Mouse (Mus musculus) embryonic facial prominence, embryonic 14.5 days (tissue): Measurements from ENCODE around the gene Fuz. TPM values are rescaled to one million over a fixed set of nuclear protein-coding genes. Genes with fewer than 3 reads are reported as not detected.
"Not testable (repeated sequence)": the region's sequence is repeated elsewhere in the genome, so short reads cannot be mapped to it uniquely, and the experiment has no call there.

Source experiments
- ATAC-seq: fragments of 200-750 bp; cut with Nextera tagmentation; 2 replicates; pipeline ENCODE4 v1.8.0; 2017; ENCODE audit warnings: low read depth, moderate number of reproducible peaks, moderate TSS enrichment
- DNase-seq: peaks from one replicate; pipeline ENCODE4 v3.0.0-alpha.2; 2015; ENCODE audit warnings: low spot score
- H3K27ac ChIP-seq: fragments of 300-500 bp; sonication (generic); replicated peaks from 2 replicates; pipeline ENCODE4 v1.5.1; 2014; ENCODE audit warnings: low read depth, mild to moderate bottlenecking, low read length, moderate library complexity
- H3K27me3 ChIP-seq: fragments of 300-500 bp; sonication (generic); replicated peaks from 2 replicates; pipeline ENCODE4 v1.6.1; 2014; ENCODE audit warnings: low read length; ENCODE audit not compliant: control insufficient read depth, insufficient read depth
- H3K36me3 ChIP-seq: fragments of 300-500 bp; sonication (generic); 2 replicates; pipeline ENCODE4 v1.6.1; 2014; ENCODE audit warnings: low read length, mixed read lengths; ENCODE audit not compliant: control insufficient read depth, insufficient read depth
- H3K4me1 ChIP-seq: fragments of 300-500 bp; sonication (generic); 2 replicates; pipeline ENCODE4 v1.6.1; 2014; ENCODE audit warnings: antibody characterized with exemption, low read length; ENCODE audit not compliant: control insufficient read depth, insufficient read depth
- H3K4me2 ChIP-seq: fragments of 300-500 bp; sonication (generic); 2 replicates; pipeline ENCODE4 v1.6.1; 2014; ENCODE audit warnings: low read depth, mild to moderate bottlenecking, low read length, moderate library complexity, mixed read lengths
- H3K4me3 ChIP-seq: fragments of 300-500 bp; sonication (generic); 2 replicates; pipeline ENCODE4 v1.5.1; 2014; ENCODE audit warnings: low read depth, mild to moderate bottlenecking, low read length
- H3K9ac ChIP-seq: fragments of 300-500 bp; sonication (generic); 2 replicates; pipeline ENCODE4 v1.6.1; 2014; ENCODE audit warnings: low read depth, mild to moderate bottlenecking, low read length, moderate library complexity, mixed read lengths
- H3K9me3 ChIP-seq: fragments of 300-500 bp; sonication (generic); 2 replicates; pipeline ENCODE4 v1.6.1; 2016; ENCODE audit warnings: low read length; ENCODE audit not compliant: control insufficient read depth
- WGBS: fragments of 180-500 bp; shearing (Covaris S2); extraction: QIAGEN DNeasy Blood & Tissue Kit; methylation state at CpG from one replicate; pipeline ENCODE4 v1.1.7; 2014; 5-methylcytosine and 5-hydroxymethylcytosine counted together
- polyA plus RNA-seq: library from polyadenylated mRNA; unstranded; fragments of >200 nt; fragmentation: Nextera tagmentation; extraction: Ambion mirVana; gene quantifications from 2 replicates; pipeline ENCODE4 v1.2.1, GENCODE M21; 2014

Gene Fuz
- polyA plus RNA-seq, 1 experiment from 2014 or later, result 16.9 TPM

GRCm38 (mm10) chr7:44870614-44871013 lies 25.3 kb upstream of the Fuz start:
- Histone ChIP-seq H3K4me1 (peaks cover 32% of the 10 kb centered on the region), H3K9me3 (no peaks in the 10 kb centered on the region), H3K9ac (peak overlapping the region; percentile 100), H3K27me3 (no peaks in the 10 kb centered on the region), H3K36me3 (peaks cover 15% of the 10 kb centered on the region), H3K27ac (peak overlapping the region; percentile 100), H3K4me3 (peak overlapping the region; percentile 100), H3K4me2 (peak overlapping the region; percentile 95)
- DNase-seq (no peak), ATAC-seq (no peak)
- WGBS, result 80% methylated on average over 6 of the region's 6 CpGs

GRCm38 (mm10) chr7:44871181-44871580 lies 24.7 kb upstream of the Fuz start:
- H3K9ac ChIP-seq, result no peak overlapping the region
- WGBS, result 89% methylated on average over 1 of the region's 1 CpGs
- no peak overlapping the region for H3K27ac ChIP-seq

GRCm38 (mm10) chr7:44871774-44872173 lies 24.1 kb upstream of the Fuz start:
- not testable (repeated sequence) for ATAC-seq, H3K4me2 ChIP-seq, H3K27me3 ChIP-seq, H3K9ac ChIP-seq, H3K4me3 ChIP-seq, H3K9me3 ChIP-seq, H3K27ac ChIP-seq, DNase-seq
- WGBS, result 89% methylated on average over 2 of the region's 2 CpGs
- H3K36me3 ChIP-seq, result peaks cover 12% of the 10 kb centered on the region
- peaks cover 20% of the 10 kb centered on the region for H3K4me1 ChIP-seq

More at GRCm38 (mm10) chr7:44871181-44871580, 24.7 kb upstream of the Fuz start:
- Histone ChIP-seq H3K4me1 (peaks cover 26% of the 10 kb centered on the region), H3K9me3 (no peaks in the 10 kb centered on the region), H3K4me2 (no peak overlapping the region), H3K36me3 (peaks cover 13% of the 10 kb centered on the region), H3K4me3 (no peak overlapping the region), H3K27me3 (no peaks in the 10 kb centered on the region)
- ATAC-seq (no peak), DNase-seq (no peak)

GRCm38 (mm10) chr7:44877833-44878232 lies 18.0 kb upstream of the Fuz start:
- H3K4me3 ChIP-seq, result no peak overlapping the region
- H3K27me3 ChIP-seq, result no peaks in the 10 kb centered on the region
- H3K36me3 ChIP-seq, result peaks cover 69% of the 10 kb centered on the region
- DNase-seq (no peak), ATAC-seq (no peak)
- no peak overlapping the region for H3K9ac ChIP-seq
- no peaks in the 10 kb centered on the region for H3K9me3 ChIP-seq
- WGBS, result 89% methylated on average over 14 of the region's 14 CpGs
- no peak overlapping the region for H3K4me2 ChIP-seq
- no peaks in the 10 kb centered on the region for H3K4me1 ChIP-seq
- no peak overlapping the region for H3K27ac ChIP-seq

- H3K9ac ChIP-seq, result no peak overlapping the region
- no peak overlapping the region for H3K4me2 ChIP-seq
- no peak overlapping the region for H3K27ac ChIP-seq
- peaks cover 85% of the 10 kb centered on the region for H3K36me3 ChIP-seq
- no peak overlapping the region for H3K4me3 ChIP-seq
- DNase-seq (no peak), ATAC-seq (no peak)
- 95% methylated on average over 3 of the region's 3 CpGs for WGBS
- no peaks in the 10 kb centered on the region for H3K4me1 ChIP-seq
- H3K27me3 ChIP-seq, result no peaks in the 10 kb centered on the region
- no peaks in the 10 kb centered on the region for H3K9me3 ChIP-seq
These were observed 12.8 kb upstream of the Fuz start for GRCm38 (mm10) chr7:44883036-44883435.

- H3K27ac ChIP-seq, result no peak overlapping the region
- no peak for ATAC-seq
- no peak overlapping the region for H3K4me3 ChIP-seq
- DNase-seq, result no peak
- no peak overlapping the region for H3K9ac ChIP-seq
- no peaks in the 10 kb centered on the region for H3K27me3 ChIP-seq
- WGBS, result 95% methylated on average over 5 of the region's 5 CpGs
- H3K4me2 ChIP-seq, result no peak overlapping the region
- no peaks in the 10 kb centered on the region for H3K9me3 ChIP-seq
- no peaks in the 10 kb centered on the region for H3K4me1 ChIP-seq
- H3K36me3 ChIP-seq, result peaks cover 85% of the 10 kb centered on the region
These were observed 11.2 kb upstream of the Fuz start for GRCm38 (mm10) chr7:44884637-44885036.

- H3K36me3 ChIP-seq, result peaks cover 74% of the 10 kb centered on the region
- ATAC-seq, result no peak
- DNase-seq, result no peak
- H3K27ac ChIP-seq, result no peak overlapping the region
- no peaks in the 10 kb centered on the region for H3K27me3 ChIP-seq
- WGBS, result 86% methylated on average over 7 of the region's 7 CpGs
- H3K4me2 ChIP-seq, result no peak overlapping the region
- H3K4me3 ChIP-seq, result no peak overlapping the region
- no peaks in the 10 kb centered on the region for H3K9me3 ChIP-seq
- H3K4me1 ChIP-seq, result peaks cover 13% of the 10 kb centered on the region
- 0 out of 2 replicates have a peak overlapping the region, but pooled peaks have one; percentile 25 for H3K9ac ChIP-seq
These were observed 8.9 kb upstream of the Fuz start for GRCm38 (mm10) chr7:44886964-44887363.

- no peaks in the 10 kb centered on the region for H3K27me3 ChIP-seq
- no peak for ATAC-seq
- WGBS, result 89% methylated on average over 12 of the region's 13 CpGs
These were observed 7.4 kb upstream of the Fuz start for GRCm38 (mm10) chr7:44888256-44889105.

GRCm38 (mm10) chr7:44890180-44890579 lies 5.7 kb upstream of the Fuz start:
- ATAC-seq, result no peak
- Histone ChIP-seq H3K4me2 (peak overlapping the region; percentile 95; the same call in 1 of the 2 replicates), H3K9me3 (no peaks in the 10 kb centered on the region), H3K9ac (0 out of 2 replicates have a peak overlapping the region, but pooled peaks have one; percentile 92), H3K4me3 (no peak overlapping the region), H3K4me1 (peaks cover 26% of the 10 kb centered on the region), H3K27ac (no peak overlapping the region), H3K36me3 (peaks cover 48% of the 10 kb centered on the region), H3K27me3 (no peaks in the 10 kb centered on the region)
- WGBS, result 93% methylated on average over 6 of the region's 7 CpGs
- DNase-seq, result no peak

More at GRCm38 (mm10) chr7:44888256-44889105, 7.4 kb upstream of the Fuz start:
- Histone ChIP-seq H3K4me2 (no peak overlapping the region), H3K9ac (no peak overlapping the region), H3K36me3 (peaks cover 62% of the 10 kb centered on the region), H3K9me3 (no peaks in the 10 kb centered on the region), H3K27ac (no peak overlapping the region), H3K4me3 (no peak overlapping the region), H3K4me1 (peaks cover 18% of the 10 kb centered on the region)
- no peak for DNase-seq
